Mouse (Mus musculus) inflammation-experienced regulatory T-cells, adult 16 weeks (primary cell): Measurements from ENCODE around the gene Nrgn. TPM values are rescaled to one million over a fixed set of nuclear protein-coding genes. Genes with fewer than 3 reads are reported as not detected.

Experiments
- polyA plus RNA-seq: library from polyadenylated mRNA; unstranded; fragments of 100-300 nt; shearing (Covaris generic); gene quantifications from one replicate; pipeline ENCODE4 v1.2.1, GENCODE M21; 2017

The Nrgn gene
- polyA plus RNA-seq: 5.1 TPM

DNA sequence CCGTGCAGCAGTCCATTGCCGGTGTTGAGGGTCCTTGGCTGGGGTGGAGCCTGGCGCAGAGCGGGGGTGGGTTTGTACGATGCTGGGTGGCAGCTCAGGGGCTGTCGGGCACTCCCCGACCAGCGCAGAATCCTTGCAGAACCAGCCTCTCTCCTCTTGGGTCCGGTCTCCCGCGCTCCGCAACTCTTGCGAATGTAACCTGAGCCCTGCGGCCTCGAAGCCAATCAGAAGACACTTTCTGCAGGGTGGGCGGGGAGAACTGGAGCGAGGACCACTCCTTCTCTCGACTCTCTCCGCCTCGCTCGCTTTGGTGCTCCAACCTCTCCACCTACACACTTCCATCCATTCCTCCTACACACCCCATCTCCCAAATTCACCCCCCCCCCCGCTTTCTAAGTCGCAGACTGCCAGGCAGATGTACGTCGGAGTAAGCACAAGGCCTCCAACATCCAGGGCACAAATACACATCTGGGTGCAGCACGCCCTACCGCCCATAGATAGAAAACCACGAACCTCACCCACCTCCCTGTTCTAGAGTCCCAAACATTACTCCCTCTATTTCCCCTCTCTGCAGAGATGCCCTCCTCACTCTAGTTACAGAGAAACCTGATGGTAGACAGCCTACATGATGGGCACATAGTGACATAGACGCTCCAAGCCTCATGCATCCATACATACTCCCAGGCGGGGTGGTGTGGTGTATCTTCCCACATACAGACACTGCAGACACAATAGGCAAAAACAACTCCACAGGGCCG, at the start of gene Nrgn:
Gene Nrgn, minus strand, starts transcription at position 369 of the 758 bp plus-strand sequence.

DNA sequence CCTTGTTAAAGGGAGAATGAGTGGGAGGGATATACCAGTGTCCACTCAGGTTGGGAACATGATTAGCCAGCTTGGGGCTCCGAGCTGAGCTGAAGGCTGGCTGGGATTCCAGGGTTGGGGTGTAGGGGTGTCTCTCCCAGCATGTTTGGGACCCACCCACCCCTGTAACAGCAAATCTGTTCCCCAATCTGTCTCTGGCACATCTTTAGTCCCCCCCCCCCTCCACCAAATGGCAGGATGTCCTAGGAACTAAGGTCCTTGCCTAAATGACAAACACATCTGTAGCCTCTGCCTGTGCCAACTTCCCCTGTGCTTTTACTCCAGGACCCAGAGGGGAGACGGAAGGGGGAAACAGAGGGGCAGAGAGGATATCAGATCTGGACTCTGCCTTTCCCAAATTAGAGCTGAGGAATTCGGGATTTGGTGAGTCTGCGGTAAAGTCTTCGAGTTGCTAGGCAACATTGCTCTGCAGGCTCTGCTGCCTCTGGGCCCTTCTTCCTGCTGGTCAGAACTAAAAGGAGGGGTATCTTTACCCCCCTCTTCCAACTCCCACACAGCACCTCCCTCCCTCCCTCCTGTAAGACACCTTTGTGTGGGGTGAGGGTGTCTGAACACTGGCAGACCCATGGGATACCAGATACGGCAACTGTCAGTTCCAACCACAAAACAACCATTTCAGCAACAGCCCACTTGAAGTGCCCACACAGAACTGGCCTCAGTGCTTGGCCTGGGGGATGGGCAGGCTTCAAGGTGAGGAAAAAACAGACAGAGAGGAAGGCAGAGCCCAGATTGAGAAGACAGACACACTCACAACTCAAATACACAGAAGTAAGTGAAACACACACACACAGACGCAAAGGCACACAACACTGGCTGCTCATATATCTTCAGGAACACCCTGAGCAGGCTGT, 2.4 kb upstream of the Nrgn start, which contains the start of gene Siae:
Gene Siae, plus strand, starts transcription at position 861 of the 911 bp plus-strand sequence.

DNA sequence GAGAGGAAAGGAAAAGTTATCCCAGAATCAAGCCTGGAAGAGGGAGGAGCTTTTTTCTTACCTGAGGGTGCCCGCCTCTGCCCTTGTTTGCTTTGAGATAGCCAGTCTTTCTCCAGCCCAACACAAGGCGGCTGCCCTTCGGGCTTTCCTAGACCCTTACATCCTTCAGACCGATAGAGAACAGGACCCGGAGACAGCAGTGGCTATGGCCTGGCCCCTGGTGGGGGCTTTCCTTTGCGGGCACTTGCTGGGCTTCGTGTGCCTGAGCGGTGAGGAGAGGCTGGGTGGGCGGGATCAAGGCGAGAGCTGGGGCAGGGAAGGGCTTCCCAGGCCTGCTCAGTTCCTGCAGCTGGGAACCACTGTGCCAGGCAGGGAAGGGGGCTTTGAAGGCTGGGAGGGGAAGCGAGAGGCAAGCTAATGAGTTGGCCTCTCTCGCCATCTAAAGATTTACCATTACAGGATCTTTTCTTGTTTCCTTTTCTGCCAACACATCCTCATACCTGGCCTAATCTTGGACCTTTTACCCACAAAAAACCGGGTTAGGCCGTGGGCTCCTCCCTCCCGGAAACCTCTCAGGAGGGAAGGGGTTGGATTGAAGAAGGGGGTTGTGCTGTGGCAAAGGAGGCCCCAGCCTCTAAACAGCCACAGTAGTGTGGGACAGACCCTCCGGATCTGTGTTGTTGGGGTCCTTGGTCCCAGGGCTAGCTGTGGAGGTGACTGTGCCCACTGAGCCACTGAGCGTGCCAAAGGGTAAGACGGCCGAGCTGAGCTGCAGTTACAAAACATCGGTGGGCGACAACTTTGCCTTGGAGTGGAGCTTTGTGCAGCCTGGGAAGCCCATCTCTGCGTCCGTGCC, 13.3 kb downstream of the Nrgn start, which contains the start of gene Vsig2:
Gene Vsig2, plus strand, starts transcription at position 86 of the 856 bp plus-strand sequence.

DNA sequence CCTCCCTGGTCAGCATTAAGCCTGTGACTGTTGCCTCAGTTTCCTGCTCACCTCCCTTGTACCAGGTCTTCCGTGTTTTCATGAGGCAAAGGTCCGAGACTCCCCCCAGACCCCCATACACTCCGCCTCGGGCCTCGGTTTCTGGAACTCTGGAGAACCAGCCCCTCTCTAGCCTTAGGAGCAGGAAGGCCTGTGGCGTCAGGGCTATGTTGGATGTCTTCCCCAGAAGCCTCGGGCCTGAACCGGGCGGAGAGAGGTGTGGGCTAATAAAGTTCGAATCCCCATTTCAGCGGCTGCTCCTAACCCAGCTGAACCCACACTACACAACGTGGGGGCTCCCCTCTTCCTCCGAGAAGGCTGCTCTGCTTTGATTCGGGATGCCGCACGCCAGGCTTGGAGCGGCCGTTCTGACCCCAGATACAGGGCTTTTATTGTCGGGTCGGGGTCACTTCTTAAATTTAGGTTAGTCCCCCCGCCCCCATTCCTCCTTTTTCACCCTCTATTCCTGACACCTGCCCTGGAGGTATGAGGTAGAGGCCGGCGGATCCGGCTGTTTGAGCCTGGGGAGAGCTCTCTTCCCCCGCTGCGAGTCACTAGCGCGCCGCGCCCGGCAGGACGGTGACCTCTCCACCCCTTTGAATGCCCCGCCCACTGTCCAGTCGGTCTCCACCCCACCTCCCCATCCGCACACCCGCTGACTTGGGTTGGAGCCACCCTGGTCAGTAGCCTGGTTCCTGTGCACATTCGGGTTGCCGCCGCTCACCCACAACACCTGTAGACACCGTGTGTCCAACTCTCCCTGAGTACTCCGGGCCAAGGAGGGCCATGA, 25.1 kb downstream of the Nrgn start, which contains the start of gene Esam:
Gene Esam, plus strand, starts transcription at position 683 of the 829 bp plus-strand sequence.

Other genes starting within 250 kb of the Nrgn start
- 10.3 TPM for gene Ccdc15, start 204.5 kb downstream of the Nrgn start, polyA plus RNA-seq
- gene Hepacam, start 185.6 kb downstream of the Nrgn start, polyA plus RNA-seq: not detected
- not detected for gene Robo4, start 151.0 kb downstream of the Nrgn start, polyA plus RNA-seq
- not detected for gene Robo3, start 119.7 kb downstream of the Nrgn start, polyA plus RNA-seq
- gene Msantd2, start 63.6 kb downstream of the Nrgn start, polyA plus RNA-seq: 7.8 TPM
- not detected for gene Esam, start 24.8 kb downstream of the Nrgn start, polyA plus RNA-seq
- not detected for gene Vsig2, start 13.6 kb downstream of the Nrgn start, polyA plus RNA-seq
- 28.9 TPM for gene Siae, start 2.8 kb upstream of the Nrgn start, polyA plus RNA-seq
- not detected for gene Spa17, start 60.8 kb upstream of the Nrgn start, polyA plus RNA-seq
- gene Tbrg1, start 104.4 kb upstream of the Nrgn start, polyA plus RNA-seq: 168 TPM
- gene Panx3, start 116.3 kb upstream of the Nrgn start, polyA plus RNA-seq: not detected
- gene Olfr160, start 163.3 kb upstream of the Nrgn start, polyA plus RNA-seq: not detected
- not detected for gene Olfr874, start 192.2 kb upstream of the Nrgn start, polyA plus RNA-seq
- gene Olfr875, start 219.0 kb upstream of the Nrgn start, polyA plus RNA-seq: not detected